Mouse (Mus musculus) macrophage (primary cell): Measurements from ENCODE around the gene Gm7073. TPM values are rescaled to one million over a fixed set of nuclear protein-coding genes. Genes with fewer than 3 reads are reported as not detected.

Experiments used
- H3K27ac ChIP-seq: fragments of 350-480 bp; formaldehyde crosslinking; 2 replicates; pipeline ENCODE4 v1.9.0; 2021
- H3K36me3 ChIP-seq: fragments of 350-480 bp; formaldehyde crosslinking; 2 replicates; pipeline ENCODE4 v1.9.0; 2021; ENCODE audit errors: inconsistent target
- H3K4me3 ChIP-seq: fragments of 350-480 bp; formaldehyde crosslinking; 2 replicates; pipeline ENCODE4 v1.9.0; 2021; ENCODE audit errors: inconsistent target
- H3K79me2 ChIP-seq: fragments of 350-480 bp; formaldehyde crosslinking; 2 replicates; pipeline ENCODE4 v1.9.0; 2021; ENCODE audit errors: inconsistent target
- WGBS: methylation state at CpG from one replicate; pipeline ENCODE4 v1.1.7; 2026; ENCODE audit warnings: inconsistent platforms; ENCODE audit not compliant: missing documents; 5-methylcytosine and 5-hydroxymethylcytosine counted together
- polyA plus RNA-seq: library from polyadenylated mRNA; stranded (reverse); fragments of 250-400 nt; gene quantifications from 3 replicates; pipeline ENCODE4 v1.2.4, GENCODE M21; 2018; ENCODE audit warnings: inconsistent platforms
- total RNA-seq, 78 experiments: library from RNA; depleted of rRNA; stranded (reverse); fragments of 250-400 nt; gene quantifications; 1 replicate in 9 of 78; 2 replicates in 24 of 78; 3 replicates in 43 of 78; 4 replicates in 2 of 78; pipeline ENCODE4 v1.2.4; 2018; ENCODE audit warnings: inconsistent platforms in 56 of 78

The Gm7073 gene
- not detected for total RNA-seq (2018; cell fraction: chromatin; rRNA removed)
- not detected for total RNA-seq (2018; cell fraction: cytosol; rRNA removed)
- total RNA-seq (2018; cell fraction: nucleus; rRNA removed): not detected
- not detected in 3 replicates for polyA plus RNA-seq

DNA sequence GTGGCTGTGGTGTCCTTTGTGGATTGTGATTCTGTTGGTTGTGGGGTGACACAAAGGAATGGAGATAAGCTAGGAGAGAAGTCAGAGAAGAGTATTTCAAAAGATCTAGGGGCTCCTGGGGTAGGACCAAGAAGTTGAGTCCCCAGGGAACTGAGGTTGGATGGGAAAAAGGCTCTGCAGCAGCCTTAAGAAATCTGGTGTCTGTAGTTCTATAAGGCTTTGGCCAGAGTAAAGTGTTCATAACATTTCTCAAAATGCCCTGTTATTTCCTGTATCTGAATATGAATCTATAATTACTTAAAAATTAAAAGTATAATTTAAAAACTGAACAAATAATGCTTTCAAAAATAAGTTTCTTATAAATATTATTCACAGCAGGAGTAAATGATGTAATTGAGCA, at the start of gene Gm7073:
Gene Gm7073 (minus strand): TSS at position 101 of the 400 bp plus-strand sequence.
- Histone ChIP-seq H3K36me3 (no peaks in the 10 kb centered on the region), H3K27ac (no peak within 1 kb of the TSS), H3K4me3 (no peak within 1 kb of the TSS)

DNA sequence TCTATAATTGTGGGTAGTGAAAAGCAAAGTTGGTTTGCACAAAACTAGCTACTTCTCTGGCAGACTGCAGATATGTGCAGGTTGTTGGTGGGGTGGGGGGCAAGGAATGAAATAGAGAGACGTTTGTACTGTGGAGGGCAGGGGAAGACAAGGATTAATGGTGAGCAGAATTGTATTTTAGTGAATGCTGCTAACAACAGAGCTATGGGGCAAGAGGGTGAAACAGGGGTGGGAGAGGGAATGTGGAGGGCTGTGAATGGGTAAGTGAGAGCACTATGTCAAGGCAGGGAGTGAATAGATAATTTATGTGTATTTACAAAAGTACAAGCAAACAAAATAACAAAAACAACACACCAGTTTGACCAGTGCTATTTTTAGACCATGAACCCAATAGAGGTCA, 31.5 kb upstream of the Gm7073 start:
- no peaks in the 10 kb centered on the region for H3K79me2 ChIP-seq
- 11% methylated on average over 1 of the region's 1 CpGs for WGBS
- H3K4me3 ChIP-seq: no peak overlapping the region
- no peak overlapping the region for H3K27ac ChIP-seq
- H3K36me3 ChIP-seq: no peaks in the 10 kb centered on the region

More for the DNA sequence above, at the start of gene Gm7073:
- H3K79me2 ChIP-seq: no peaks in the 10 kb centered on the region

DNA sequence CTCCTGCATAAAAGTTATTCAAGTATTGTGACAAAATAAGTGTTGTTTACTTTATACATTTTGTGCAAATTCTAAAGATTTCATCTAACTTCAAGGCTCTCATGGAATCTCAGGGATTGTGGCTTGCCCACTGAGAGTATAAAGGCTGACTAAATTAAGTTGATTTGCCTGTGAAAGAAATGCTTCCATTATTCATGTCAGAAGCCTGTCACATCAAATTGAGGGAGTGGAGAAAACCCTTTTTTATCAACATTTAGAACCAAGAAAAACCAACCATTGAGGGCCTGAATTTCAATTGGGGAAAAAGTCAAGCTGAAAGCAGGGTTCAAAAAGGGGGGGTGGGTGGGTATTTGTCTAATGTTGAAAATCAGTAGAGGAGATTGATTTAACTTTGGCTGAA, 30.0 kb upstream of the Gm7073 start:
- Histone ChIP-seq H3K27ac (no peak overlapping the region), H3K36me3 (no peaks in the 10 kb centered on the region), H3K4me3 (no peak overlapping the region), H3K79me2 (no peaks in the 10 kb centered on the region)

DNA sequence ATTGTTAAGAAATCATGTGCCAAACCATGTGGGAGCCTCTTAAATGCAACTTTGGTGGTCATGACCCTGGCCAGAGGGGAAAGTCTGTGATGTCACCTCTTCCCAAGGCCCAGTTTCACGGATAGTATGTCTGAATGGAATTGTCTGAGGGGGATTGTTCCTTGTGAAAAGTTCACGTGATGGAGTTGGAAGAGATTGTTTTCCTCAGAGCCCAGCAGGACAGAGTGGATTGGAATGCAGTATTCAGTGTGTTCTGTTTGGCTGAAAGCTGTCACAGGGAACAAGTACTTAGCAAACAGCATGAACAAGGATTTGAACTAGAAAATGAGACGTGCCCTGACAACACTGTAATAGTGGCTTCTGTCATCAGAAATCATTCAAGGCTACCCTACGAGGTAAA, 16.2 kb upstream of the Gm7073 start:
- Histone ChIP-seq H3K36me3 (no peaks in the 10 kb centered on the region), H3K4me3 (no peak overlapping the region), H3K27ac (no peak overlapping the region), H3K79me2 (no peaks in the 10 kb centered on the region)
- 74% methylated on average over 4 of the region's 4 CpGs for WGBS

DNA sequence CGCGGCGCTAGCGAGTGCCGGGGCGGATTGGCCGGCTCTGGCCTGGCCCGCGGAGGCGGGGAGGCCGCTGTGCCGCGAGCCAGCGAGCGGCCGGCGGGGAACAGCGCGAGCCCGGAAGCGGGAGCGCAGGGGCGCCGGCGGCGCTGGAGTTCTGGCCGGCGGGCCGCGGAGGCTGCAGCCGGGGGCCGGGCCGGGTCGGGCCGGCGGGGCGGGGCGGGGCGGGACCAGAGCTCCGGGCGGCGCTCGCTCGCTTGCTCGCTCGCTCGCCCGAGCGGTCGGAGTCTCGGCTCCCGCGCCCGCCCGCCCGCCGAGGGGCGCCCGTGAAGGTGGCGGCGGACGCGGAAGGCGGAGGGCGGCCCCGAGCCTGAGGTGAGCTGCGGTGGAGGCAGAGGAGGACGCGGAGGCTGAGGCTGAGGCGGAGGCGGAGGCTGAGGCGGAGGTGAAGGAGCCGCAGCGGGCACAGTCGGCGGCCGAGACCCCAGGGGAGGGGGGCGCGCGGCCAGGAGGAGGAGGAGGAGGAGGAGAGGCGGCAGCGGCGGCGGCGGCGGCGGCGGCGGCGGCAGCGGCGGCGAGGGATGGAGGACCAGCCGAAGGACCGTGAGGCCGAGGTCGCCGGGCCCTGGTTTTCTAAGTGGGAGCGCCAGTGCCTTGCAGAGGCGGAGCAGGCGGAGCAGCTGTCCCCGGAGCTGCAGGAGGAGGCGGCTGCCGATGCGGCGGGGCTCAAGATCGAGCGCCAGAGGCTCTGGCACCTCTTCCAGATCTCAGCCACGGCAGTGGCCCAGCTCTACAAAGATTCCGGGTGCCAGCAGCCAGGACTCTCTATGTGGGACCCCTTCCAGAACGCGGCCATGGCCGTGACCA, 8.6 kb upstream of the Gm7073 start:
- no peak overlapping the region for H3K4me3 ChIP-seq
- 20% methylated on average over 62 of the region's 113 CpGs for WGBS
- no peaks in the 10 kb centered on the region for H3K36me3 ChIP-seq
- H3K79me2 ChIP-seq: no peaks in the 10 kb centered on the region
- no peak overlapping the region for H3K27ac ChIP-seq

DNA sequence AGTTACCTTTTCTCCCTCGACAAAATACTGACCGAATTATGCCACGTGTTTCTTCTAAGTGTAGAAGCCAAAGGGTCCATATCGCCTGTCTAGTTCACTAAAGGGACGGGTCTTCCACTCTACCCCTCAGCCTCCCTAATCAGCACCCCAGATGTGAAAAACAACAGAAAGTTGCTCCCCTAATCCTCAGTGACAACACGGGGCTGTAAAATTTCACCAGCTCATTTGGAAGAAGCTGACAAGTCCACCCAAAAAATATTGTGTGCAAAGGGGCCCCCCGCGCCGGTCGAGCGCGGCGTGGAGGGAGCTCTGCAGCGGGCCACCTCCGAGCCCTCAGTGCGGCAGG, 8.0 kb upstream of the Gm7073 start:
- Histone ChIP-seq H3K36me3 (no peaks in the 10 kb centered on the region), H3K79me2 (no peaks in the 10 kb centered on the region), H3K27ac (no peak overlapping the region), H3K4me3 (no peak overlapping the region)
- WGBS: 29% methylated on average over 6 of the region's 16 CpGs

DNA sequence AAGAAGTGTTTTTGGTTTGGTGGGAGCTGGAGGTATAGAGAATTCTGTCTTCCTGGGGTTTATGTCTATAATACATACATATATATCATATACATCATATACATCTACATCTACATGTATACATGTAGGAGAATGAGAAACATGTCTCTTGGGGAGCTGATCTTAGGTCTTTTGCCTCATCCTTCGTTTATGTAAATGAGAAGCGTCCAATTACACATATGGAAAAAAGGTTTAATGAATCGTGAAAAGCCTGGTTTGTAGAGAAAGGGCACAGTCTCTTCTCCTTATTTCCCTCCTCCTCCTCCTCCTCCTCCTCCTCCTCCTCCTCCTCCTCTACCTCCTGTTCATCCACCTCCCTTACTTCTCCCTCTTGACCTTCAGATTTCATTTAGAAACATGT, 6.9 kb upstream of the Gm7073 start:
- no peaks in the 10 kb centered on the region for H3K36me3 ChIP-seq
- no peak overlapping the region for H3K4me3 ChIP-seq
- no peaks in the 10 kb centered on the region for H3K79me2 ChIP-seq
- 71% methylated on average over 3 of the region's 3 CpGs for WGBS
- H3K27ac ChIP-seq: no peak overlapping the region

DNA sequence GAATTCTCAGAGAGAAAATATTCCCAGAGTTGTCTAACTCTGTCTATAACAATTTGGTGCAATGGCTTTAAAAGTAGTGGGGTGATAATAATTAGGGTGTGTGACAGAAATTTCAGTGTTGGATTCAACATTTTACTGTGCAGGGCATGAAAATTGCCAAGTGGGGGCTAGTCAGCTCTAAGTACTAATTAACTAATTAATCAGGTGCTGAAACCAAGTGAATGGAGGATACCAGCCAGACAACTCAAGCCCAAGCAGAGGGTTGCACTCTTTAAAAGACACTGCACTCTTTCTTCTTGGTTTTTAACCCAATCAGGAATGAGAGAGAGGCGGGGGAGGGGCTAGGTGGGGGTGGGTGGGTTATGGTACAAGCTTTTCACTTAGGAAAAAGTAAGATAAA, 6.4 kb upstream of the Gm7073 start:
- no peak overlapping the region for H3K27ac ChIP-seq
- WGBS: no CpG with 5 or more reads among the region's 1 CpGs
- no peaks in the 10 kb centered on the region for H3K79me2 ChIP-seq
- H3K36me3 ChIP-seq: no peaks in the 10 kb centered on the region
- no peak overlapping the region for H3K4me3 ChIP-seq

DNA sequence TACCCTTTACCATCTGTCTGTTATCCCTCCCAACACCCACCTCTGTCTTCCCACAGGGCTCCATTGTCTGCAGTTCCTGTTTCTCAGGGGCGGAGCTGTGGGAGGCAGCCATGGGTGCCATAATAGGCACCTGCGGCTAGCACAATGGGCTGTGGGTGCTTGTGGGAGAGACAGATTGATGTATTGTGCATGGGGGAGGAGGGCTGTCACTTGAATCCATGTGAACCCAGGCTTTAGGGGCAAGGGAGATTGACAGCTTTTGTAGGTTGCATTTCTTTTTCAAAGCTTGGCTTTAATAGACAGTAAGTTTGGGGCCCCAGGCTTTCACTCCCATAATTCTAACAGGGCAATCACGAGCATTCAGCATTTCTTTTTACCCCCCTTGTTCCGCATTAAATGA, 5.0 kb upstream of the Gm7073 start:
- no peaks in the 10 kb centered on the region for H3K36me3 ChIP-seq
- WGBS: 72% methylated on average over 3 of the region's 4 CpGs
- no peak overlapping the region for H3K27ac ChIP-seq
- no peaks in the 10 kb centered on the region for H3K79me2 ChIP-seq
- H3K4me3 ChIP-seq: no peak overlapping the region

DNA sequence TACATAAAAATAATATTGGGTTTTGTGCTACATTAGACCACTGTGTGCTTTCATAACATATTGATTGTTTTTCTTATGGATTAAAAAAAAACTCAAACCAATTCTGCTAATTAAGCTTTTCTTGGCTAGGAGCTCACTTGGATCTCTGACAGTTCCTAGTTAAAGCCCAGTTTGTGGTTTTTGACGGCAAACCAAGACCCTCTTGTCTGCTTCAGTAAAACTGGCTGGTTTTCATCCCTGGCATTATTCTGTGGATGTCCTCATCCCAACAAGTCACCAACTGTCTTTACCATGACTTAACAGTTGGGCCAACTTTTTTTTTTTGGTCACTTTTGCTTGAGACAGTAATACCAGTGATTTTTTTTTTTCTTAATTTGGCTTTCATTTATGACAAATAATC, 3.9 kb upstream of the Gm7073 start:
- no peaks in the 10 kb centered on the region for H3K36me3 ChIP-seq
- WGBS: 43% methylated on average over 1 of the region's 1 CpGs
- no peak overlapping the region for H3K27ac ChIP-seq
- H3K79me2 ChIP-seq: no peaks in the 10 kb centered on the region
- H3K4me3 ChIP-seq: no peak overlapping the region

DNA sequence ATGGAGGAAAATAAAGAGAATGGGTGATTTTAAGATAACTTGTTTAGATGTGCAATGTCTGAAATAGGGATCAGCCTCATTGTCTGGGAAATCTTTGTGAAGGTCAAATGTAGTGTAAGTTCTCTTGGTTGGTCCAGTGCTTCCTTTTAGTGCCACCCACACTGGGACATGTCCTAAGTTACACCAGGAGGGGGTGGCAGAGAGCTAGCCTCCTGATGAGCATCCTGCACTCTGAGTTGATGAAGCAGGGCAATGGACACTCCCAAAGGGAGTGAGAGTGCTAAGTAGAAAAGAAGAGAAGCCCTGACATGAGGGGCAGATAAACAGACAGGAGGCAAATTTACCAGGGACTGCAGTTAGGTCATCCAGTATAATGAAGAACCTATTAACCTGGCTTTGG, 35.1 kb downstream of the Gm7073 start:
- Histone ChIP-seq H3K4me3 (no peak overlapping the region), H3K36me3 (no peaks in the 10 kb centered on the region), H3K27ac (no peak overlapping the region), H3K79me2 (no peaks in the 10 kb centered on the region)

DNA sequence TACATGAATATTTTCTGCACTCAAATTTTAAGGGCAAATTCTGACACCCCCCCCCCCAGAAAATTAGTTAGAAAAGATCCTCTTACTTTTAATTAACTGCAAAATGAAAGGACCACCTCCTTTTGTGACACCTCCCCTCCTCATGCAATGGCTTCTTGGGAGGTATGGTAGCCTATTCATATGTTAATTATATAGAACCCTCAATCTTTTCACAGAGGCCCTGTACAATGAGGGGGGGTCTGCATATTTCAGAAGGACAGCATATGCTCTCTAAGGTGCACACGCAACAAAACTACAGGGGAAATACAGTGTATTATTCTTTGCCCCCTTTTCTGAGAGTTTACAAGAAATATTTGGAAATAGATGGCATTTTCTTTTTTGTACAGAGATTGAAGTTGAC, 41.3 kb downstream of the Gm7073 start:
- H3K27ac ChIP-seq: no peak overlapping the region
- no peaks in the 10 kb centered on the region for H3K36me3 ChIP-seq
- no peaks in the 10 kb centered on the region for H3K79me2 ChIP-seq
- no peak overlapping the region for H3K4me3 ChIP-seq
- WGBS: 100% methylated on average over 1 of the region's 1 CpGs

DNA sequence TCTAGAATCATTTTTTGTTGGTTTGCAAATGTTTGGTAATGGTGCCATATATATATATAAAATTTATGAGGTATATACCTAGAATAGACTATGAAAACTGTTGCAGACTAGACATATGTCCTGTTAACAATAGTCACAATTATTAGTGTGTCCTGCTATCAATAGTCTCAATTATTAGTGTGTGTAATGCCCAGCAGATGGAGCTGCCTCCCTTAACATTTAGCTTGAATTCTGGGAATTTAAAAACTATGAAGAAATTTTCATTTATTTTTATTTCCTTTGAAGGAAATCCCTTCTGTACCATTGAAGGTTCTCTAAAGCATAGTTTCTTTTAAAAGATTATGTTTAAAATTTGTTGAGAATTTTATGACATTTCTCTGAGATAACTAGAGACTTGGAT, 43.7 kb downstream of the Gm7073 start:
- Histone ChIP-seq H3K79me2 (no peaks in the 10 kb centered on the region), H3K36me3 (no peaks in the 10 kb centered on the region), H3K4me3 (no peak overlapping the region), H3K27ac (no peak overlapping the region)

DNA sequence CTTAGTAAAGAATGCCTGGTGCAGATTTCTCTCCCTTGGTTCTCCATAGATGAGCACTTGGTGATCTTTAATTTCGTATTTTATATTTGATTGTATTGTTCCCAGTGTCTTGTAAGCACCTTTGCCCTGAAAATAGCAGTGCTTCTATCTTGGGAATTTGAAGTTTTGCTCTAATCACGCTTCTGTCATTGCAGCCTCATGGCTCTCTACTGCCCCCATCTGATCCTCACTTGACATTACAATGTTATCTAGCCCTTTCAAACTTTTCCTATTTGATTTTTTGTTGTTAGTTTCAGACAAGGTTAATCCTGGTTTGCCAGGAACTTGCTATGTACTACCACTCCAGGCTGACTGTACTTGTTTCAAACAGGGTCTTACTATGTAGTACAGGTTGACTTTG, 75.3 kb downstream of the Gm7073 start:
- H3K36me3 ChIP-seq: no peaks in the 10 kb centered on the region
- H3K4me3 ChIP-seq: no peak overlapping the region
- no peaks in the 10 kb centered on the region for H3K79me2 ChIP-seq
- WGBS: 6% methylated on average over 2 of the region's 2 CpGs
- H3K27ac ChIP-seq: no peak overlapping the region

DNA sequence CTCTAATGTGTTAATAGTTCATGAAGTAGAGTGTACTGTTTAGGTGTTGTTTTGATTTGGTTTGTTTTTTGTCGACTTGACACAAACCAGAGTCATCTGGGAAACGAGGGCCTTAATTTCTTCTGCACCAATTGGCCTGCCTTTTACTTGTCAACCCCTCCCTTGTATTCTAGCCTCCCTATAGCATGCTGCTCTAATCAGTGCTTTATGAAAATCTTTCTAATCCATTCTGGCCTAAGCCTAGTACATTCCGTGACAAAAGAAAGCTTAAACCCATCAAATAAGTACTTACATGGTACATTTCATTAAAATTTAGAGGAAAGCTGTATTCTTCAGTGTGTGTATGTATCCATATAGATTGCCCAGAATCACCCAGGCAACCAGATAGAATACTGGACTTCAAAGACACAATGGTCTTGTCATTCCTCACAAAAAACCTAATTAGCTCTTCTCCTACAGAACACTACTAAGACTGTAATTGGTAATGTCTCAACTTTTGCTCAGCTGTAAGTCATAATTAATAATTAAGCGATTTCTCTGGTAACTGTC, 124.4 kb downstream of the Gm7073 start:
- no peaks in the 10 kb centered on the region for H3K79me2 ChIP-seq
- no peaks in the 10 kb centered on the region for H3K36me3 ChIP-seq
- WGBS: 71% methylated on average over 4 of the region's 4 CpGs
- no peak overlapping the region for H3K27ac ChIP-seq
- H3K4me3 ChIP-seq: no peak overlapping the region

DNA sequence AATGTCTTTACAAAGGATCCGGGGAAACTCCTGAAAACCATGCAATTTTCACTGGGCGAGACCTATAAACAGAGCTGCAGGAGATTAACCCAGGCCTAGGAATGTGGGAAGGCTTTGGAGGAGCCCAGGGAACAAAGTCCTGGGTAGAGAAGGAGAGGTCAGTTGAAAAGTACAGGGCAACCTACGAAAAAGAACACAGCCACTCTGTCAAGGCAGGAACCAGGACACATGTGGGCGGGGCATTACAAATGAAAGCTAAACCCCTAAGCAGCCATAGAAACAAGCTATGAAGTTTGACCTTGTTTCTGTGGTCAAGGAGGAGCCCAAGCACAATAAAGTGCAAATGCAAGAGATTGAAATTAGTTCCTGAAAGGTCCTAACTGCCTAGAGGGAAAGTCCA, 133.4 kb downstream of the Gm7073 start:
- Histone ChIP-seq H3K36me3 (no peaks in the 10 kb centered on the region), H3K79me2 (peaks cover 8% of the 10 kb centered on the region; the same call in 1 of the 2 replicates), H3K4me3 (no peak overlapping the region), H3K27ac (no peak overlapping the region)
- WGBS: 86% methylated on average over 4 of the region's 4 CpGs
